Mouse (Mus musculus) stomach, postnatal 0 days (tissue): Measurements from ENCODE around the gene Arid1b.

Experiments
- CTCF ChIP-seq: IDR thresholded peaks from 2 replicates; pipeline ENCODE4 v1.5.1; 2016; ENCODE audit warnings: antibody characterized with exemption, low read depth, mild to moderate bottlenecking, moderate library complexity
- EP300 ChIP-seq: optimal IDR thresholded peaks from 2 replicates; pipeline ENCODE3; 2016; ENCODE audit warnings: antibody characterized with exemption

DNA sequence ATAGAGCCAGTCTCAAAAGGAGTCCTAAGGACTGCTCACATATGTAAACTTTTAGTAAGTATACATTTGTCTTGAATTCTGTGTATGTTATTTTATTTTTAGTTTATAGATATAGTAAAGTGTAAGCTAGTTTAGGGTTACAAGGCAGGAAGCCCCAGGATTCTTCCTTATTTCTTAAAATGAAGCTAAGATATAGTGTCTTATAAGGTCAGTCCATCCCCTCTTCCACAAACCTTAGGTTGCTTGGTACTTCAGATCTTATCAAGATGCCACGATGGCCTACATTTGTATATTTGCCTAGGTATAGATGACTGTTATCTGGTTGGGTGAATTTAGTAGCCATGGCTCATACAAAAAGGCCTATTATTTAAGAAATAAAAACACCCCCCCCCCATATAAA, 5.1 kb downstream of the Arid1b start:
- TF ChIP-seq EP300: no peak
- TF ChIP-seq CTCF: no peak
